Mouse (Mus musculus) heart, postnatal 36 days (tissue): ENCODE data around the gene Cd2. TPM values are rescaled to one million over a fixed set of nuclear protein-coding genes. Genes with fewer than 3 reads are reported as not detected.

Experiments used
- DNase-seq, 2 experiments: peaks; one replicate each; pipeline ENCODE4 v3.0.0; 2021 to 2022
- intact Hi-C: fragments of 180-260 bp; cut with DNase I; formaldehyde crosslinking; loops from one replicate; pipeline ENCODE4 v1.15.1; 2025
- total RNA-seq, 2 experiments: library from RNA; stranded (reverse); gene quantifications; 2 replicates each; pipeline ENCODE4 v1.2.3; 2021

The Cd2 gene
- total RNA-seq, 2 experiments from 2014 or later = 0.43 to 0.44 TPM

DNA sequence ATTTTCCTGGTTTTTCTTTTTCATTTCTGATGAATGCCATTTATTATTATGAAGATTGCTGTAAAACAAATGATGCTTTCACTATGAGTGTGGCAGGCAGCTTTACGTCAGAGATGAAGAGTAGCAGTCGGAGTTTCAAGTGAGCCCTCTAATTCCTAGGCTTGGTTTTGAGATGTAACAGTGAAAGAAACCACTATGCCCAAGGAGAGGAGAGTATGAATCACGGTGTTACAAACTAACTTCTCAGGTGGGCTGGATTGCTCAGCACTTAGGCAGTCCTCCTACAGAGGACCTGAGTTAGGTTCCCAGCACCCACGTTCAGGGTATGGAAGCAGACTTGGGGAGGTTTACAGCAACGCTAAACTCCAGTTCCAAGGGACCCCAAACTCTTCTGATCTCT lies 52.4 kb downstream of the Cd2 start:
- no peak for DNase-seq
- intact Hi-C loops = no loop called here

DNA sequence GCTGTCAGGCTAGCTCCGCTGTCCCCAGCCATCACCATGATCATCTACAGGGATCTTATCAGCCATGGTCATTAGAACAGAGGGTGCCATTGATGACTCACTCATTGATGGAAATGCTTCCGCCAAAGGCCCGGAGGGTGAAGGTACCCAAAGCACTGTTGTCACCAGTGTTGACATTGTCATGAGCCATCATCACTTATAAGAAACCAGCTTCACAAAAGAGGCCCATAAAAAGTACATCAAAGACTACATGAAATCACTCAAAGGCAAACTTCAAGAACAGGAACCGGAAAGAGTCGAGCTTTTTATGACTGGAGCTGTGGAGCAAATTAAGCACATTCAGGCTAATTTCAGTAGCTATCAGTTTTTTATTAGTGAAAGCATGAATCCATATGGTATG lies 54.3 kb downstream of the Cd2 start:
- intact Hi-C loops = no loop called here
- DNase-seq = no peak

DNA sequence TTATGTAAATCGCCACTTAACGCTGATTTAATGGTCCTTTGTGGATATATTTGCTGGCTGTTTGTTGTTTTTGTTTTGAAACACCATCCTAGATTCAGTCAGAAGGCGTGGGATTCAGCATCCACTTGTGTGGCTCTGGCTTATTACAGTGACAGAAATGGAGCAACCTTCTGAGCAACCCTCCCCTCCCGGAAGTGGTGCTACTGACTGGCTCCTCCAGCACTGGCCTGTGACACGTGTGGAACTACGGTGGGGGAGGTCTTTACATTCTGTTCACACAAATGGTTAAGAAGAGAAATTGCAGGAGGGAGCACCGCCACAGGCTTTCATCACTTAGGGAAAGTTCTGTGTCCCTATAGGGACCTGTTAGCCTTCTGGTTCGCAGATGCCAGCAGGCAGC lies 55.2 kb downstream of the Cd2 start:
- DNase-seq = no peak
- intact Hi-C loops = no loop called here

DNA sequence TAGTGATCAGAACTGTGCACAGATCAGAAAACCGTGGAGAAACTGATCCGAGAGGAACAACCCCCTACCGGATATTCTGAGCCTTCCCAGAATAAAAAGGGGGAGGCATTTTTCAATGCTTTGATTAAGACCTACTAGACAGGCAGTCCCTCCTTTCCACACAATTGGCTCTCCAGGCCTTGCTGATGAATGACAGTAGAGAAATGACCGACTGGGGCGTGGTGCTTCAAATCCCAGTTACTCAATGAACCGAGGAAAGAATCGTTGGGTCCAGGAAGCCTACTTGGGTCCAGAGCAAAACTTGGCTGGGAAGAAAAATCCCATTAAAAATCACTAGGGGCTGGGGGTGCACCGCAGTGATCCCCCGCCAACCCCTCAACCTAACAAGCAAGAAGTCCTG lies 57.5 kb downstream of the Cd2 start:
- DNase-seq = no peak
- intact Hi-C loops = no loop called here

DNA sequence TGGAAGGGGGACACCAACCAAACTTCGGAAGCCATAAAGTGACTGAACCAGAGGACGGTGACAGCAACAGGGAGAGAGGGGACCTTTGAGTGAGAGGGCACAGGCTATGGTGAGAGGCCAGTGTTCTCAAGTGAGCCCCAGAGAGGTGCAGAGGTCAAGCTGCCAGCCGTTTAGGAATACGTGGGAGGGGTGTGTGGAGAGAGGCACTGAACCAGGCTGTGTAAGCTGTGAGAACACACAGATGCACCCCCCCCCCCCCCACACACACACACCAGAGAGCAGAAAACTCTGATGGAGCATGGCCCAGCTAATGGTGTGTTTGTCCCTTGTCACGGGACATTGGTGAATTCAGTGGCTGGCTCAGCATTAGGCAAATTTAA lies 58.2 kb downstream of the Cd2 start:
- intact Hi-C loops = no loop called here
- no peak for DNase-seq

DNA sequence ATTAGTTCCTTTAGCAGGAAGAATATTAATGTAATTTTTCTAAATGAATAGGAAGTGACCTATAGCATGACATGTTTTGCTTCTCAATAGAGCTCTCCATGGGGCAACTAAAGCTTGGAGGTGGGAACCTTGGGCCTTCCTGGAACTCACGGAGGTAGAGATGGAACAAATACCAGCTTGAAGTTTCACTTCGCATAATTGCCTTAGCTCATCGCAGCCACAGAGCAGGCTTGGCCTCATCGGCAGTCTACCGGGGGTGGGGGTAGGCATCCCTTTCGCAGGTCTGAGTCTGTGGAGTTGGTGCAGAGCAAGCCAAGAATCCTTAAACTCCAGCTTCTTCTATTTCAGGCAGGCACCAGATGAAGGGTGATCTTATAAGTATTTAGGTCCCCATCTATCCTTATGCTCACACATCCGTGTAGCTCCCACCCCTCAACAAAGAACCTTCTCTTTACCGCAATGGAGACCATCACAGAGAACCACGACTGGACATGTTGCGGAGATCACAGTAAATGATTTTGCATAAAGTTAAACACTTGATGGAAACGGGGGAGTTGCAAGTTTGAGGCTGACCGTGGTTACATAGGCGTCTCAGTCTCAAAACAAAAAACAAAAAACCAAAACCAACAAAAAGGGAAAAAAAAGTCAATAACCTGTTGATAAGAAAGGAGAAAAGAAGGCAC lies 58.7 kb downstream of the Cd2 start:
- DNase-seq = no peak
- intact Hi-C loops = no loop called here

DNA sequence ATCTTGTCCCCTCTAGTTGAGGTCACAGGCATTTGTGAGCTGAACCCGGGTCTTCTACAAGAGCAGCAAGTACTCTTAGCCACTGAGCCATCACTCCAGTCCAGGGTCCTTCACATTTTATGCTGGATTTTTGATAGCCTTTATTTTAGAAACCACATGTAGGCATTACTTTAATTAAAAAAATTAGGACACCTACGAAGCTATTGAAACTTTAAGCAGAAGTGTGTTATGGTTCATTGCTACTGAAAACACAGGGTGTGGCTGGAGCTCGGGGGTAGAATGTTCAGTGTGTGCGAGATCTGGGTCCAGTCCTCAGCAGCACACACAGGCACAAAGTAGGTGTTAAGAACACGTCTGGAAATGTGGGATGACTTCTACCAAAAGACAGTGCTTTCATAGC lies 59.7 kb downstream of the Cd2 start:
- intact Hi-C loops = no loop called here
- DNase-seq = no peak

Other genes starting within 250 kb of the Cd2 start
- 10 to 100 TPM; 27.1 to 29.3 TPM for gene Ptgfrn, start 177.7 kb downstream of the Cd2 start, total RNA-seq
- 10 to 100 TPM in 1 of 2 experiments, 1 to 10 TPM in 1; 9.9 to 13.2 TPM for gene Igsf3, start 89.1 kb upstream of the Cd2 start, total RNA-seq